Mouse (Mus musculus) embryonic fibroblast, embryonic 13.5 days (primary cell): Measurements from ENCODE around the gene Gcn1l1.

ENCODE experiments used
- CTCF ChIP-seq: IDR thresholded peaks from 2 replicates; pipeline ENCODE4 v1.5.1; 2011; ENCODE audit warnings: mild to moderate bottlenecking, control low read depth, low read length, moderate library complexity, borderline replicate concordance; ENCODE audit not compliant: insufficient read depth
- POLR2A ChIP-seq: IDR thresholded peaks from 2 replicates; pipeline ENCODE4 v1.6.1; 2011; ENCODE audit warnings: low read depth, mild to moderate bottlenecking, control low read depth, low read length, moderate library complexity

DNA sequence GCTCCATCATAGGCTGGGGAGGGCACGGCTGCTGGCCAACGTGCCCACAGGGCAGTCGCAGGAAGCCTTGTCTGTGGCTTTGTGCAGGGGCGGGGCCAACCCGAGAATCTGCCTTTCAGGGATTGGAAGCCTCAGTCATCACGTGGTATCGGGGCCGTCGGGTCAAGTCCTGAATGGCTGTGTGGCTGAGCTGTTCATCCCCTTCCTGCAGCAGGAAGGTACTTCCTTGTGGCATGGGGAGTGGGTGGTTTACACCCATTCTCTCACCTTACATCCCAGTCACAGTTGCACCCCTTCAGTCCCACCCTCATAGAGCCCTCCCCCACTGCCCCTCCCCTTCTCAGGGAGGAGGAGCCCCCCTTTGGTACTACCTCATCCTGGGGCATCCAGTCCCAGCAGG is 16.6 kb downstream of the Gcn1l1 start:
- TF ChIP-seq POLR2A (no peak), CTCF (no peak)
